Mouse (Mus musculus): Measurements from ENCODE around the gene Tenm1. TPM values are rescaled to one million over a fixed set of nuclear protein-coding genes. Genes with fewer than 3 reads are reported as not detected.

The Tenm1 gene
- polyA plus RNA-seq, 1 experiment from 2014 or later = 0.10 TPM

DNA sequence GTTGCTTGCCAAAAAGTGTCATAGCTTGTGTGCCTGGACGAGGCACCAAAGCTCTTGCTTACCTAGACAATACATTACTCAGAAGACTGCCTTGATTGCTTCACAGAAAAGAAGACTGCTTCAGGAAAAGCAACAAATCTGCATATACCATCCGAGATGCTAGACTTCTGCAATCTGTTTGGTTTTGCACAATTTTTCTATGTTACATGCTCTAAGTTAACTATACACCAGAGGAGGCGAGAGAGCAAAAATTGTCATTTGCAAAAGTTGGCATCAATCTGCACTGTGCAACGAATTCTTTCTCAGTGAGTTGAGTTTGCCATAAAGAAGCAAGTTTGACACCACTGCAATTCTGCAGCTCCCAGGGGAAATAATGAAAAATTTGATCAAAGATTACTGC, 193.1 kb downstream of the Tenm1 start:
- 53% methylated on average over 4 of the region's 4 CpGs for WGBS
- no peak for ATAC-seq (replicated peaks; ENCODE audit: insufficient number of reproducible peaks, insufficient read depth, low FRiP score, low read depth)
- no peaks in the 10 kb centered on the region for H3K9me3 ChIP-seq (replicated peaks)
- no peak overlapping the region for H3K27ac ChIP-seq
- H3K36me3 ChIP-seq = no peaks in the 10 kb centered on the region
- no peaks in the 10 kb centered on the region for H3K27me3 ChIP-seq
- no peaks in the 10 kb centered on the region for H3K4me1 ChIP-seq (replicated peaks)
- no peak overlapping the region for H3K9ac ChIP-seq
- H3K4me3 ChIP-seq = no peak overlapping the region
- H3K4me2 ChIP-seq = no peak overlapping the region

DNA sequence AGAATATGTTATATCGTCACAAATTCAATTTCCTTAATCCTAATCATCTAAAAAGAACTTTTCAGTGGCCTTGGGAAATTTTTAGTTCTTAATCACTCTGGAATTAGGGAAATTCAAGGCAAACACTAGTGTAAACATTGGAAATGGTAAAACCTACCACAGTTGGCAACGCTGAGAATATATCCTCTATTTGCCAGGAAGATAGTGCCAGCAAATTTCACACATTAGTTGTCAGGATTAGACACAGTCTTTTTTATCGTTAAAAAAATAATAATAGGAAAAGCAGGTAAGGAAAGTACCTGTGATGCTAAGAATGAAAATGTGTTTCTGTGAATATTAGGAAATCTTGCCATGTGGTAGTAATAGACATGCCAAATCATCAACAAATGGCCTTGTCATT, 223.9 kb downstream of the Tenm1 start:
- H3K4me3 ChIP-seq = no peak overlapping the region
- 73% methylated on average over 3 of the region's 3 CpGs for WGBS

GRCm38 (mm10) chrX:43202249-43202783, 226.6 kb downstream of the Tenm1 start:
- 70% methylated on average over 5 of the region's 5 CpGs for WGBS
- Histone ChIP-seq H3K27me3 (no peaks in the 10 kb centered on the region), H3K4me3 (no peak overlapping the region)

More for the DNA sequence above, 223.9 kb downstream of the Tenm1 start:
- H3K27me3 ChIP-seq = no peaks in the 10 kb centered on the region
- no peaks in the 10 kb centered on the region for H3K36me3 ChIP-seq
- no peak for ATAC-seq (replicated peaks; ENCODE audit: insufficient number of reproducible peaks, insufficient read depth, low FRiP score, low read depth)
- no peak overlapping the region for H3K4me2 ChIP-seq
- no peaks in the 10 kb centered on the region for H3K9me3 ChIP-seq (replicated peaks)
- H3K4me1 ChIP-seq (replicated peaks) = no peaks in the 10 kb centered on the region
- H3K9ac ChIP-seq = no peak overlapping the region
- H3K27ac ChIP-seq = no peak overlapping the region

GRCm38 (mm10) chrX:43182975-43183374, 246.0 kb downstream of the Tenm1 start:
- H3K4me2 ChIP-seq = no peak overlapping the region
- no peaks in the 10 kb centered on the region for H3K9me3 ChIP-seq (replicated peaks)
- H3K4me3 ChIP-seq = no peak overlapping the region
- H3K4me1 ChIP-seq (replicated peaks) = no peaks in the 10 kb centered on the region
- H3K9ac ChIP-seq = no peak overlapping the region
- 80% methylated on average over 1 of the region's 1 CpGs for WGBS
- ATAC-seq (replicated peaks; ENCODE audit: insufficient number of reproducible peaks, insufficient read depth, low FRiP score, low read depth) = no peak
- H3K27ac ChIP-seq = no peak overlapping the region
- H3K27me3 ChIP-seq = no peaks in the 10 kb centered on the region
- H3K36me3 ChIP-seq = no peaks in the 10 kb centered on the region

More at GRCm38 (mm10) chrX:43202249-43202783, 226.6 kb downstream of the Tenm1 start:
- Histone ChIP-seq H3K4me1 (replicated peaks) (no peaks in the 10 kb centered on the region), H3K36me3 (no peaks in the 10 kb centered on the region), H3K4me2 (no peak overlapping the region), H3K27ac (no peak overlapping the region), H3K9ac (no peak overlapping the region), H3K9me3 (replicated peaks) (no peaks in the 10 kb centered on the region)
- no peak for ATAC-seq (replicated peaks; ENCODE audit: insufficient number of reproducible peaks, insufficient read depth, low FRiP score, low read depth)

GRCm38 (mm10) chrX:43151561-43151960, 277.4 kb downstream of the Tenm1 start:
- H3K9me3 ChIP-seq (replicated peaks) = no peaks in the 10 kb centered on the region
- H3K27ac ChIP-seq = no peak overlapping the region
- WGBS = 67% methylated on average over 3 of the region's 3 CpGs
- ATAC-seq (replicated peaks; ENCODE audit: insufficient number of reproducible peaks, insufficient read depth, low FRiP score, low read depth) = no peak
- H3K4me3 ChIP-seq = no peak overlapping the region
- no peaks in the 10 kb centered on the region for H3K4me1 ChIP-seq (replicated peaks)
- H3K4me2 ChIP-seq = no peak overlapping the region
- no peak overlapping the region for H3K9ac ChIP-seq
- H3K27me3 ChIP-seq = no peaks in the 10 kb centered on the region
- H3K36me3 ChIP-seq = no peaks in the 10 kb centered on the region

- WGBS = 51% methylated on average over 2 of the region's 2 CpGs
- Histone ChIP-seq H3K27me3 (no peaks in the 10 kb centered on the region), H3K9ac (no peak overlapping the region), H3K36me3 (no peaks in the 10 kb centered on the region), H3K4me3 (no peak overlapping the region), H3K4me1 (replicated peaks) (no peaks in the 10 kb centered on the region), H3K4me2 (no peak overlapping the region), H3K9me3 (replicated peaks) (no peaks in the 10 kb centered on the region), H3K27ac (no peak overlapping the region)
- no peak for ATAC-seq (replicated peaks; ENCODE audit: insufficient number of reproducible peaks, insufficient read depth, low FRiP score, low read depth)
Measured at GRCm38 (mm10) chrX:43129696-43130095, 299.2 kb downstream of the Tenm1 start.

DNA sequence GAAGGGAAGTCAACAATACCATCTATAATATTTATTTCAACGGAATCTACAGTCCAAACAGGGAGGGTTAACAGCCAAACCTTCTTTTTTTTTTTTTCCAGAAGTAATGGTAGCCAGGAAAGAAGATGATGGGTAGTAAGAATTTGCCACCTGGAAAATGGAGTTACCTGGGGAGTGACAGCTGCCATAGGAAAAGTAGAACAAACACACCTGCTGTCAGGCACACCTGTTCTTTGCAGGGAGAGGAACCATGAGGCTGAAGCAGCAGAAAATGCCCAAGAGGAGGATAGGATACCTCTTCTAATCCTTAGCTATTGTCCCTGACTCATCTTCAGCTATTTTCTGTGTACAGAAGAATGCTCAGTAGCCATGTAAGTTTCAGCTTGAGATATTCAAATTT, 306.4 kb downstream of the Tenm1 start:
- Histone ChIP-seq H3K4me1 (replicated peaks) (no peaks in the 10 kb centered on the region), H3K4me3 (no peak overlapping the region), H3K4me2 (no peak overlapping the region), H3K9ac (no peak overlapping the region), H3K9me3 (replicated peaks) (no peaks in the 10 kb centered on the region), H3K27ac (no peak overlapping the region), H3K36me3 (no peaks in the 10 kb centered on the region), H3K27me3 (no peaks in the 10 kb centered on the region)
- ATAC-seq (replicated peaks; ENCODE audit: insufficient number of reproducible peaks, insufficient read depth, low FRiP score, low read depth) = no peak
- 30% methylated on average over 1 of the region's 1 CpGs for WGBS

DNA sequence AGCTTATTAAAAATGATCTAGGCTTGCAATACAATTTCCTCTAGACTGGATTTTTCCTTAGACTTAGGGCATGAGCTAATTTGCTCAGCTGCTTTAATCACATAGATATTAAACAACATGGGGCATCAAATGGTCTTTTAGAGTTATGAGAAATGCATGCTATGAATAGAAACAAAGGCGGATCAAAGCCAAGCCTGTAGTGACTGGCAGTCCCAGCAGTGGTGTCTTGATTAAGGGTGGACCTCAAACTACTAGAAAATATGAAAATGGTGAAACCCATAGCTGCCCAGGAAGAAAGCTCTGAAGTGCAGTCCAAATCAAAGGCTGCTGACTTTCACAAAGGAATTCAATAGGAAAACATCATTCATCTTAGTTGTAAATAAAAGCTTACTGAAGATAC, 306.9 kb downstream of the Tenm1 start:
- no peak overlapping the region for H3K27ac ChIP-seq
- H3K4me2 ChIP-seq = no peak overlapping the region
- H3K4me1 ChIP-seq (replicated peaks) = no peaks in the 10 kb centered on the region
- no peaks in the 10 kb centered on the region for H3K9me3 ChIP-seq (replicated peaks)
- H3K9ac ChIP-seq = no peak overlapping the region
- H3K36me3 ChIP-seq = no peaks in the 10 kb centered on the region
- no peak for ATAC-seq (replicated peaks; ENCODE audit: insufficient number of reproducible peaks, insufficient read depth, low FRiP score, low read depth)
- H3K27me3 ChIP-seq = no peaks in the 10 kb centered on the region
- no peak overlapping the region for H3K4me3 ChIP-seq
- WGBS = 63% methylated on average over 1 of the region's 1 CpGs

DNA sequence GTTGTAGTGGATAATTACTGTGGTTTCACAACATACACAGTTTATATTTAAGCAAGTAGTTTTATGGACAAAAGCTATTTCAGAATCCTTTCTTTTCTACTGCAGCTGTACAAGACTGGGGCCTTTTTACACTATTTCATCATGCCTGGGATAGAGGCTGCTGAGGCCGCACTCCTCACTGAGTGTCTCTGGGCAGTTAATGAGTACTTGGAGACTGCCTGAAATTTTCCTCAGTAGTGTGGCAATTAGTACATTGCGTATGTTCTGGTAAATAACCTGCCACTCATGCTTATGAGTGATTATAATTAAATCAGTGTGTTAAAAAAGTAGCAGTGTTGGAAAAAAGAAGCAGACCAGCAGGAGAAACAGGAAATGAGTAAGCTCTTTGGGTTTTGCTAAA, 442.8 kb downstream of the Tenm1 start:
- H3K27ac ChIP-seq = no peak overlapping the region
- no peak overlapping the region for H3K4me3 ChIP-seq
- H3K36me3 ChIP-seq = no peaks in the 10 kb centered on the region
- H3K9me3 ChIP-seq (replicated peaks) = no peaks in the 10 kb centered on the region
- no peak for ATAC-seq (replicated peaks; ENCODE audit: insufficient number of reproducible peaks, insufficient read depth, low FRiP score, low read depth)
- no peaks in the 10 kb centered on the region for H3K4me1 ChIP-seq (replicated peaks)
- no peak overlapping the region for H3K9ac ChIP-seq
- H3K27me3 ChIP-seq = no peaks in the 10 kb centered on the region
- 83% methylated on average over 2 of the region's 2 CpGs for WGBS
- no peak overlapping the region for H3K4me2 ChIP-seq

DNA sequence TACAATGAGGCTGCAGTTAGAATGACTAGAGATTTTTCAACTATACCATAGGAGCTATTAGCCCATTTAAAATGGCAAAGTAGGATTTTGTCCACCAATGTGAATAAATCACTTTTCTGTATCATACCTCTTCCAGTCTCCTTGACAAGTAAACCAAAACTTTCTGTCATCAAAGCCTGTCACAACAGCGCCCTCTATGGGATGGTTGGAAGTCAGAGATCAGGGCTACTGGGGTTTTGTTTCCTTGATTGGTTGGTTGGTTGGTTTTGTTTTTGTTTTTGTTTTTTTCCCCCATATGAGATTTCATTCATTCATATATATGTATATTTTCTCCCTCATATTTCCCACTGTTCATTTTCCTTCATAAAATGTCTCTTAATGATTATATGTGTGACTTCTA, 455.4 kb downstream of the Tenm1 start:
- H3K9me3 ChIP-seq (replicated peaks) = no peaks in the 10 kb centered on the region
- no peaks in the 10 kb centered on the region for H3K27me3 ChIP-seq
- no peak overlapping the region for H3K4me2 ChIP-seq
- H3K4me3 ChIP-seq = no peak overlapping the region
- 0% methylated on average over 1 of the region's 1 CpGs for WGBS
- no peak overlapping the region for H3K27ac ChIP-seq
- H3K4me1 ChIP-seq (replicated peaks) = no peaks in the 10 kb centered on the region
- no peak for ATAC-seq (replicated peaks; ENCODE audit: insufficient number of reproducible peaks, insufficient read depth, low FRiP score, low read depth)
- no peaks in the 10 kb centered on the region for H3K36me3 ChIP-seq
- no peak overlapping the region for H3K9ac ChIP-seq

DNA sequence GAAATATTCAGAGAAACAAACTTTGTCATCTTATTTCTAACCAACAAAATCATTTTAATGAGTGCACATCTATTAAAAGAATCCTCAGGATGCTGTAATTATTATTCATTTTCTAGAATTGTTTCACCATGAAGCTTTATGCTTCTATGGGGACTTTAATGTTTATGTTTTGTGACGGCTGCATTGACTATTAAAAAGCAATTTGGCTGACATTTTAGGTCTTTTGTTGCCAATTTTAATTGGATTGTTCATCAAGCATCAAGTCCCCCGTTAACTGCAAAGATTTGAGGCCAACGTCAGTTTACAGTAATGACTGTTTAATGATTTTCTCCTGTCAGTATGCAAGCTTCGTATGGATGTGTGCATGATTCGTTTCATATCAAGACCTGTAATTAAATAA, 461.3 kb downstream of the Tenm1 start:
- no peak for ATAC-seq (replicated peaks; ENCODE audit: insufficient number of reproducible peaks, insufficient read depth, low FRiP score, low read depth)
- Histone ChIP-seq H3K36me3 (no peaks in the 10 kb centered on the region), H3K27ac (no peak overlapping the region), H3K9me3 (replicated peaks) (no peaks in the 10 kb centered on the region), H3K27me3 (no peaks in the 10 kb centered on the region), H3K9ac (no peak overlapping the region), H3K4me2 (no peak overlapping the region), H3K4me1 (replicated peaks) (no peaks in the 10 kb centered on the region), H3K4me3 (no peak overlapping the region)
- WGBS = 69% methylated on average over 5 of the region's 5 CpGs

- no peaks in the 10 kb centered on the region for H3K4me1 ChIP-seq (replicated peaks)
- no peaks in the 10 kb centered on the region for H3K36me3 ChIP-seq
- no peak for ATAC-seq (replicated peaks; ENCODE audit: insufficient number of reproducible peaks, insufficient read depth, low FRiP score, low read depth)
- no peak overlapping the region for H3K4me2 ChIP-seq
- H3K27ac ChIP-seq = no peak overlapping the region
- no peaks in the 10 kb centered on the region for H3K9me3 ChIP-seq (replicated peaks)
- H3K9ac ChIP-seq = no peak overlapping the region
- H3K4me3 ChIP-seq = no peak overlapping the region
- WGBS = 55% methylated on average over 1 of the region's 1 CpGs
- H3K27me3 ChIP-seq = no peaks in the 10 kb centered on the region
Measured at GRCm38 (mm10) chrX:42861731-42862130, 567.2 kb downstream of the Tenm1 start.

Data from heart, embryonic 15.5 days (tissue).